Mouse (Mus musculus) heart, postnatal 0 days (tissue): ENCODE measurements around the gene Slc48a1. TPM values are rescaled to one million over a fixed set of nuclear protein-coding genes. Genes with fewer than 3 reads are reported as not detected.

ENCODE experiments used
- ATAC-seq: fragments of 200-750 bp; cut with Nextera tagmentation; 2 replicates; pipeline ENCODE4 v1.8.0; 2017; ENCODE audit warnings: low read depth, moderate number of reproducible peaks, moderate library complexity; ENCODE audit not compliant: insufficient read depth
- DNase-seq: peaks from one replicate; pipeline ENCODE4 v3.0.0-alpha.2; 2016; ENCODE audit warnings: low spot score
- H3K27ac ChIP-seq: fragments of 300-500 bp; sonication (generic); 2 replicates; pipeline ENCODE4 v1.5.1; 2014; ENCODE audit warnings: low read depth, mild to moderate bottlenecking
- H3K27me3 ChIP-seq: fragments of 300-500 bp; sonication (generic); 2 replicates; pipeline ENCODE4 v1.6.1; 2014; ENCODE audit warnings: low read length, mixed read lengths; ENCODE audit not compliant: control insufficient read depth, insufficient read depth
- H3K36me3 ChIP-seq: fragments of 300-500 bp; sonication (generic); replicated peaks from 2 replicates; pipeline ENCODE4 v1.6.1; 2014; ENCODE audit warnings: low read length, mixed read lengths; ENCODE audit not compliant: control insufficient read depth, insufficient read depth
- H3K4me1 ChIP-seq: fragments of 300-500 bp; sonication (generic); 2 replicates; pipeline ENCODE4 v1.6.1; 2014; ENCODE audit warnings: antibody characterized with exemption; ENCODE audit not compliant: control insufficient read depth, insufficient read depth
- H3K4me2 ChIP-seq: fragments of 300-500 bp; sonication (generic); 2 replicates; pipeline ENCODE4 v1.6.1; 2014; ENCODE audit warnings: low read depth, mild to moderate bottlenecking, low read length, moderate library complexity
- H3K4me3 ChIP-seq: fragments of 300-500 bp; sonication (generic); 2 replicates; pipeline ENCODE4 v1.5.1; 2014; ENCODE audit warnings: low read depth, low read length
- H3K9ac ChIP-seq: fragments of 300-500 bp; sonication (generic); replicated peaks from 2 replicates; pipeline ENCODE4 v1.6.1; 2014; ENCODE audit warnings: low read depth, low read length, mixed read lengths
- H3K9me3 ChIP-seq: fragments of 300-500 bp; sonication (generic); replicated peaks from 2 replicates; pipeline ENCODE4 v1.6.1; 2016; ENCODE audit warnings: low read length; ENCODE audit not compliant: control insufficient read depth
- CTCF ChIP-seq: IDR thresholded peaks from 2 replicates; pipeline ENCODE4 v1.5.1; 2016; ENCODE audit warnings: antibody characterized with exemption, control low read depth, low read depth
- EP300 ChIP-seq: IDR thresholded peaks from 2 replicates; pipeline ENCODE4 v1.6.1; 2016; ENCODE audit warnings: antibody characterized with exemption, low read depth
- WGBS: fragments of 180-500 bp; shearing (Covaris S2); extraction: QIAGEN DNeasy Blood & Tissue Kit; methylation state at CpG from one replicate; pipeline ENCODE4 v1.1.7; 2014; 5-methylcytosine and 5-hydroxymethylcytosine counted together
- polyA plus RNA-seq: library from polyadenylated mRNA; unstranded; fragments of >200 nt; fragmentation: Nextera tagmentation; extraction: Ambion mirVana; gene quantifications from 2 replicates; pipeline ENCODE4 v1.2.1, GENCODE M21; 2015
- total RNA-seq: library from RNA; depleted of rRNA; stranded (reverse); fragments of >200 nt; gene quantifications from 2 replicates; pipeline ENCODE4 v1.2.3, GENCODE M21; 2014; ENCODE audit warnings: low replicate concordance

Gene Slc48a1
- total and polyA plus RNA-seq, 2 experiments from 2014 or later = 76.1 to 92.1 TPM

DNA sequence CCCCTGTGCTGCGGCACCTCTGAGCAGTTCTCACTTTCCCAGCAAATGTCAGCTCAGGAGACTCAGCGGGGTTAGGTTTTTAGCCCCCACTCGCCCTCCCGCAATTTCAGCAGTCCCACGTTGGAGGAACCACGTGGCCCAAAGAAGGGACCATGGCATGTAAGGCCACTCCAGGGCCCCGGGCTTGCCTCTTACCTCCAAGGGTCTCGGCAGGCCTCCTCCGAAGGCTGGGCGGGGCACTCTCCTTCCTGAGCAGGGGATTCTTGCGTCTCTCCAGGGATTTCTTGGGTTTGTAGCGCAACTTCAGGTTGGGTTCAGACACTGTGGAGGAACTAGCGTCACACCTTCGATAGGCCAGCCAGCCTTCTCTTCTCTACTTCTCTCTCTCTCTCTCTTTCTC is 30.9 kb downstream of the Slc48a1 start:
- H3K9ac ChIP-seq = no peak overlapping the region
- H3K36me3 ChIP-seq = peaks cover 63% of the 10 kb centered on the region
- no peaks in the 10 kb centered on the region for H3K9me3 ChIP-seq
- 79% methylated on average over 14 of the region's 14 CpGs for WGBS
- DNase-seq (no peak), ATAC-seq (no peak)
- H3K27me3 ChIP-seq = no peaks in the 10 kb centered on the region
- no peak overlapping the region for H3K4me2 ChIP-seq
- H3K4me3 ChIP-seq = no peak overlapping the region
- H3K27ac ChIP-seq = no peak overlapping the region
- TF ChIP-seq EP300 (no peak), CTCF (no peak)
- peaks cover 30% of the 10 kb centered on the region for H3K4me1 ChIP-seq

DNA sequence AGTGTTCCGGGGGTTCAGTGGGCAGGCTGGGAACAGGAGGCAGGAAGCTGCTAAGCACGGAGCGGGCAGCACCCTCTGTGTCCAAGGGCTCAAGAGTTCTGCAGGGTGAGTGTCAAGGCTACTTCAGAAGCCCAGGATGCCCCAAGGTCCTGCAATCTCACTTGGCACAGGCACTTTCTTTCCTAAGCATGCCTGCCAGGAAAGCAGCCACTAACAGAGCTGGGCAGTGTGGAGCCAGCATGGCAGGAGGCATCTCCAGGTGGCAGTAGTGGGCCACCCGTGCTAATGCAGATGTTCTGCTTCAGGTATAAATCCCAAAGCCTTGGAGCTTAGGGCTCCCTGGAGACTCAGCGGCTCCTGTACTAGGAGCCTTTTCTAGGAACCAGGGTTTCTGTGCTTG is 31.6 kb downstream of the Slc48a1 start:
- ATAC-seq (no peak), DNase-seq (no peak)
- no peak overlapping the region for H3K27ac ChIP-seq
- peaks cover 37% of the 10 kb centered on the region for H3K4me1 ChIP-seq
- TF ChIP-seq CTCF (peak; percentile 68), EP300 (no peak)
- 84% methylated on average over 5 of the region's 5 CpGs for WGBS
- peaks cover 60% of the 10 kb centered on the region for H3K36me3 ChIP-seq
- no peak overlapping the region for H3K4me3 ChIP-seq
- no peak overlapping the region for H3K9ac ChIP-seq
- H3K4me2 ChIP-seq = no peak overlapping the region
- H3K9me3 ChIP-seq = no peaks in the 10 kb centered on the region
- H3K27me3 ChIP-seq = no peaks in the 10 kb centered on the region

DNA sequence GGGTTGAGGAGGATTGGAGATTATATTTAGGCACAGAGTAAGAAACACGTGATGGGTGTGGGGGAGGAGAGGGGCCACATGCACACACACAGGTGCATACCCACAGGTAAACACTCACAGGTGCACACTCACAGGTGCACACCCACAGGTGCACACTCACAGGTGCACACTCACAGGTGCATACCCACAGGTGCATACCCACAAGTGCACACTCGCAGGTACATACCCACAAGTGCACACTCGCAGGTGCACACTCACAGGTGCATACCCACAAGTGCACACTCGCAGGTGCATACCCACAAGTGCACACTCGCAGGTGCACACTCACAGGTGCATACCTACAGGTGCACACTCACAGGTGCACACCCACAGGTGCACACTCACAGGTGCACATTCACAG is 32.1 kb downstream of the Slc48a1 start:
- Histone ChIP-seq H3K4me1 (peaks cover 42% of the 10 kb centered on the region), H3K9me3 (no peaks in the 10 kb centered on the region), H3K36me3 (peaks cover 56% of the 10 kb centered on the region), H3K4me2 (no peak overlapping the region), H3K4me3 (no peak overlapping the region), H3K9ac (no peak overlapping the region), H3K27ac (no peak overlapping the region), H3K27me3 (no peaks in the 10 kb centered on the region)
- no peak for TF ChIP-seq CTCF
- TF ChIP-seq EP300 = no peak
- DNase-seq (no peak), ATAC-seq (no peak)
- WGBS = 88% methylated on average over 5 of the region's 5 CpGs

DNA sequence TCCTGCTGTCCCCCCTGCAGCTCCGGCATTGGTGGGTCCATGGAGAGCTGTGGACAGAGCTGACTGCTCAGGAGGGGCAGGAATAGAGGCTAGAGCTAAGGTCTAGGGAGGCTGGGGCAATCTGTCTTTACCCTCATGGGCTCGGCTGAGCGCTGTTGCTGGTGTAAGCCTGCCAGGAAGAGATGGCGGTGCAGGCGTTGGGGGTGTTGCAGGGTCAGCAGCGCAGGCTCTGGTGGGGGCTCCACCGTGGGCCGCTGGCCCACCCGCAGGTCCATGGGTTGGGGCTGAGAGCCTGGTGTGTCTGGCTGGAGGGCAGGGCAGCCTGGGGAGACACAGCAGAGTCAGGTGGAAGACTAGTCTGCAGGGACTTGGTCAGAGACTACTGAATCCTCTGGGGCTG is 33.0 kb downstream of the Slc48a1 start:
- Histone ChIP-seq H3K4me1 (peaks cover 43% of the 10 kb centered on the region), H3K9me3 (no peaks in the 10 kb centered on the region), H3K27me3 (no peaks in the 10 kb centered on the region), H3K36me3 (peaks cover 51% of the 10 kb centered on the region), H3K4me3 (no peak overlapping the region), H3K27ac (peak overlapping the region; percentile 88), H3K4me2 (no peak overlapping the region), H3K9ac (no peak overlapping the region)
- 88% methylated on average over 9 of the region's 9 CpGs for WGBS
- ATAC-seq (no peak), DNase-seq (no peak)
- no peak for TF ChIP-seq CTCF
- no peak for TF ChIP-seq EP300

DNA sequence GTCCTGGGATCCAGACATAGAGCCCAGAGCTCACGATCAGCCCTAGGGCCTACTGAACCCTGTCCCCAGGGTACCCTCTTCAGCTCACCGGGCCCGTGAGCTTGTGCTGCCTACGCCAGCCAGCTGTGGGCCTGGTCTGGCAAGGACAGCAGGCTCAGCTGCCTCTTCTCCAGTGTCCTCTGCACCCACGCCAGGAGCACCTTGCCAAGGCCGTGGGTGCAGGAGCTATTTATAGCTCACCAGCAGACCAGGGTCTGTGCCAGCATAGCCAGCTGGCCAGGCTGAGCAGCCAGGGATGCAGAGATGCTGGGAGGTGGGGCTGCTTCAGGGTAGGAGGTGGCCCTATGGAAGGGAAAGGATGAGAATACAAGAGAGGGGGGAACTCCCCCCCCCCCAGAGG is 33.8 kb downstream of the Slc48a1 start:
- no peak overlapping the region; the same call in 1 of the 2 replicates for H3K9ac ChIP-seq
- peaks cover 43% of the 10 kb centered on the region for H3K4me1 ChIP-seq
- WGBS = 21% methylated on average over 6 of the region's 6 CpGs
- no peak for TF ChIP-seq CTCF
- peak; percentile 59; the same call in 1 of the 2 replicates for TF ChIP-seq EP300
- H3K27ac ChIP-seq = peak overlapping the region; percentile 88
- no peaks in the 10 kb centered on the region for H3K9me3 ChIP-seq
- DNase-seq = peak; percentile 84
- H3K4me3 ChIP-seq = no peak overlapping the region
- H3K27me3 ChIP-seq = no peaks in the 10 kb centered on the region
- peak; percentile 89 for ATAC-seq
- no peak overlapping the region for H3K4me2 ChIP-seq
- H3K36me3 ChIP-seq = peaks cover 42% of the 10 kb centered on the region

DNA sequence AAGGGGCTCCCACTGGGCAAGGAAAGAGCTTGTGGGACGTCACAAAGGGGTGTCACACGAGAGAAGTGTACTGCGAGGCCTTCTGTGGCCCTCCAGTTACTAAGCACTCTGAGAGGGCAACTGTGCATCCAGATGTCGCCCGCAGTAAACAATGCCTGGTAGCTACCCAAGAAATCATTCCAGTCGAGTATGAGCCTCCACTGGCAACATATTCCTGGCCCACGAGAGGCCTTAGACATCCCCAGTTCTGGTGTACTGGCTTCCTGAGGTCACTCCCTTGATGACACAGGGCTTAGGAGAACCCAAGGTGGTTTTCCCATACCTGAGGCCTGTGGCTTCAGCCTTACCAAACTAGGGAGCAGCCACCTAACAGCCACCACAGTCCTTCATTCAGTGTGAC is 34.6 kb downstream of the Slc48a1 start:
- WGBS = 65% methylated on average over 7 of the region's 7 CpGs
- Histone ChIP-seq H3K9me3 (no peaks in the 10 kb centered on the region), H3K36me3 (peaks cover 35% of the 10 kb centered on the region), H3K4me2 (no peak overlapping the region), H3K4me3 (no peak overlapping the region), H3K27me3 (no peaks in the 10 kb centered on the region), H3K27ac (peak overlapping the region; percentile 88), H3K9ac (no peak overlapping the region), H3K4me1 (peaks cover 43% of the 10 kb centered on the region)
- TF ChIP-seq CTCF (no peak), EP300 (no peak)
- ATAC-seq (no peak), DNase-seq (no peak)
